Mouse (Mus musculus) intestine, embryonic 14.5 days (tissue): ENCODE measurements around the gene Irf8. TPM values are rescaled to one million over a fixed set of nuclear protein-coding genes. Genes with fewer than 3 reads are reported as not detected.

Experiments used
- ATAC-seq: fragments of 200-750 bp; cut with Nextera tagmentation; replicated peaks from 2 replicates; pipeline ENCODE4 v1.8.0; 2017; ENCODE audit warnings: low read depth, moderate number of reproducible peaks, moderate TSS enrichment, moderate library complexity; ENCODE audit not compliant: low FRiP score, low TSS enrichment
- DNase-seq: peaks from one replicate; pipeline ENCODE4 v3.0.0-alpha.2; 2018; ENCODE audit warnings: low spot score
- H3K27ac ChIP-seq: fragments of 300-500 bp; sonication (generic); 2 replicates; pipeline ENCODE4 v1.5.1; 2014; ENCODE audit warnings: low read depth, mild to moderate bottlenecking, control low read depth
- H3K27me3 ChIP-seq: fragments of 300-500 bp; sonication (generic); replicated peaks from 2 replicates; pipeline ENCODE4 v1.6.1; 2014; ENCODE audit warnings: low read length, control low read depth; ENCODE audit not compliant: control insufficient read depth, insufficient read depth
- H3K36me3 ChIP-seq: fragments of 300-500 bp; sonication (generic); 2 replicates; pipeline ENCODE4 v1.6.1; 2014; ENCODE audit warnings: low read length, control low read depth; ENCODE audit not compliant: control insufficient read depth, insufficient read depth
- H3K4me1 ChIP-seq: fragments of 300-500 bp; sonication (generic); replicated peaks from 2 replicates; pipeline ENCODE4 v1.6.1; 2014; ENCODE audit warnings: low read length, control low read depth, mixed read lengths; ENCODE audit not compliant: control insufficient read depth, insufficient read depth
- H3K4me2 ChIP-seq: fragments of 300-500 bp; sonication (generic); 2 replicates; pipeline ENCODE4 v1.6.1; 2014; ENCODE audit warnings: low read length
- H3K4me3 ChIP-seq: fragments of 300-500 bp; sonication (generic); 2 replicates; pipeline ENCODE4 v1.5.1; 2014; ENCODE audit warnings: low read depth, low read length, control low read depth, mixed read lengths
- H3K9ac ChIP-seq: fragments of 300-500 bp; sonication (generic); 2 replicates; pipeline ENCODE4 v1.6.1; 2014; ENCODE audit warnings: mild to moderate bottlenecking, low read length
- H3K9me3 ChIP-seq: fragments of 300-500 bp; sonication (generic); 2 replicates; pipeline ENCODE4 v1.6.1; 2016; ENCODE audit warnings: low read length, control low read depth; ENCODE audit not compliant: control insufficient read depth
- WGBS: fragments of 180-500 bp; shearing (Covaris S2); extraction: QIAGEN DNeasy Blood & Tissue Kit; methylation state at CpG from one replicate; pipeline ENCODE4 v1.1.7; 2014; 5-methylcytosine and 5-hydroxymethylcytosine counted together
- polyA plus RNA-seq: library from polyadenylated mRNA; unstranded; fragments of >200 nt; fragmentation: Nextera tagmentation; extraction: Ambion mirVana; gene quantifications from 2 replicates; pipeline ENCODE4 v1.2.1, GENCODE M21; 2014

Irf8 gene
- polyA plus RNA-seq, 1 experiment from 2014 or later: 32.2 TPM

DNA sequence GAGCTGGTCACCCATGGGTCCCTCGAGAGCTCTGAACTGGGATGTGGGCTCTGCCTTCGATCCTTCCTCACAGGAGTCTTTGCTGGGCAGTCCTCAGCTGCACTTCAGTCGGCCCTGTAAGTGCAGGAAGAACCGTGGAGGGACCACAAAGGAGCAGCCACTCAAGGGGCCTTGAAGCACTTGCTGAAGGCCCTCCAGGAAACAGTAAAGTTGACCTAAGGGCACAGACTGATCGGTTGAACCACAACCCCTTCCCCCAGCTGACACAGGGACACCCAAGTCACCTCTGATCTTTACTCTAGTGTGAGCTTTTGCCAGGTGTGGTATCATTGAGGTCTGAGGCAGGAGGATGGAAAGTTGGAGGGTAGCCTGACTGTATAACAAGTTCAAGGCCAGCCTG lies 10.1 kb upstream of the Irf8 start:
- Histone ChIP-seq H3K4me3 (no peak overlapping the region), H3K36me3 (no peaks in the 10 kb centered on the region), H3K9me3 (no peaks in the 10 kb centered on the region; the same call in 1 of the 2 replicates), H3K27ac (no peak overlapping the region), H3K4me1 (no peaks in the 10 kb centered on the region), H3K4me2 (no peak overlapping the region), H3K9ac (no peak overlapping the region), H3K27me3 (no peaks in the 10 kb centered on the region)
- ATAC-seq (no peak), DNase-seq (no peak)
- WGBS: 67% methylated on average over 5 of the region's 5 CpGs

DNA sequence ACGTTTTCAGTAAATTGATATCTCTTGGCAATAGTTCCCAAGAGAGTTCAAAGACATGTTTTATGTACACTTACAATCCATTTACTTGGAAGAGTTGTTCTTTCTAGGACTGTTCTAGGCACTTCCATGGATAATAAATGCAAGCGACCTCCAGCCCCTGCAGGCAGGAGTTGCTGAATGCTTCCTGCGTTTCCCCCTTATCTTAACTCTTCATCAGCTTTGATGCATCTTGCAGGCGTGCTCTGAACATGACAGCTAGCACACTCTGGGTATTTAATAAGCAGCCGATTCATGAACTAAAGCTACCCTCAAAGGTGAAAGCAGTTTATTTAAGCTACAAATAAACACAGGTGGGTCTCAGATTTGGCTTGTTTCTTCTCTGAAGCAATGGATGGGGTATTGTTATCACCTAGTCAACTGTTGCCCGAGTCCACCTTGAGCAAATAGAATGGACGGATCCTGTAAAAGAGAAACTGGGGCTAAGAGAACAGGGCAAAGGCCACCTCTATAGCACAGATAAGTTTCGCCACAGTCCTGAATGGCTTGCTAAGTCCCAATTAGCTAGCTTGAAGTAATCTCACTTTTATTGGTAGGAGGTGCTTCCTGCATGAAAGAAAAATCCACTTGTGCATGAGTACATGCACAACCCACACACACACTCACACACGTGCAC lies 7.5 kb upstream of the Irf8 start:
- 42% methylated on average over 9 of the region's 9 CpGs for WGBS
- Histone ChIP-seq H3K9me3 (no peaks in the 10 kb centered on the region), H3K27ac (peak overlapping the region; percentile 43), H3K9ac (no peak overlapping the region), H3K27me3 (0 out of 2 replicates have a peak, but pooled peaks cover 7% of the 10 kb centered on the region), H3K4me2 (no peak overlapping the region), H3K4me1 (0 out of 2 replicates have a peak, but pooled peaks cover 6% of the 10 kb centered on the region), H3K4me3 (no peak overlapping the region), H3K36me3 (no peaks in the 10 kb centered on the region)
- ATAC-seq: peak; percentile 64; the same call in 1 of the 2 replicates
- DNase-seq: no peak

DNA sequence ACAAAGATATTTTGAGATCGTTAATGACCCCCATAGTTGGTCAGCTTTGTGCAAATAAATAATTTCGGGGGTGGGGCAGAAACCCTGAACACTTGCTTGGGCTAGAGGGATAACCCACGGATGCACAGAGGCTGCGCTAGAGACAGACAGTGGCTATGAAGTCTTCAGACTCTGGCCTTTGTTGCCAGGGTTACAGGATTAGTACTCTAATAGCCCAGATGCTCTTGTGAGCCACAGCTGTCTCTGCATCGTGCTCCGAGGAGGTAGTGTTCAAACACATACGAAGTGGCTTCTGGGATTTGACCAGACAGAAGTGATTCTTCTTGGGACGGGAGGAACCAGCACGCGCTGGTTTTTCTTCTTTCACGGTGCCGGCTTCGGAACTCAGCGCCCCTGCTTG lies 4.6 kb upstream of the Irf8 start:
- H3K36me3 ChIP-seq: no peaks in the 10 kb centered on the region
- no peak for ATAC-seq
- H3K27ac ChIP-seq: no peak overlapping the region
- H3K4me3 ChIP-seq: no peak overlapping the region
- peaks cover 23% of the 10 kb centered on the region for H3K27me3 ChIP-seq
- H3K9me3 ChIP-seq: no peaks in the 10 kb centered on the region
- 0 out of 2 replicates have a peak, but pooled peaks cover 8% of the 10 kb centered on the region for H3K4me1 ChIP-seq
- no peak for DNase-seq
- no peak overlapping the region for H3K9ac ChIP-seq
- WGBS: 48% methylated on average over 14 of the region's 14 CpGs
- no peak overlapping the region for H3K4me2 ChIP-seq

DNA sequence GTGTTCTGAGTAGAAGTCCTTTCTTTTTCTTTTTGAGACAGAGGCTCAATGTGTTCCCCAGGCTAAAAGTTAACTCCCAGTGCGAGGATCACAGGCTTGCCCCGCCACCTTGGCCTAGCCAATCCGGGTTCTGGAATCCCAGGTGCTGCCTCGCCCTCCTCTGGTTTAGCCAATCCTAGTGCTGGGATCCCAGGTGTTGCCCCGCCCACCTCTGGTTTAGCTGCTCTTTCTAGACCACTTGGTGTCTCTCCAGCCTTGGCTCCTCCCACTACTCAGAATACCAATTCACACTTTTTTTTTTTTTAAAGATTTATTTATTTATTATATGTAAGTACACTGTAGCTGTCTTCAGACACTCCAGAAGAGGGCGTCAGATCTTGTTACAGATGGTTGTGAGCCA lies 4.1 kb upstream of the Irf8 start:
- ATAC-seq: no peak
- WGBS: 56% methylated on average over 5 of the region's 6 CpGs

DNA sequence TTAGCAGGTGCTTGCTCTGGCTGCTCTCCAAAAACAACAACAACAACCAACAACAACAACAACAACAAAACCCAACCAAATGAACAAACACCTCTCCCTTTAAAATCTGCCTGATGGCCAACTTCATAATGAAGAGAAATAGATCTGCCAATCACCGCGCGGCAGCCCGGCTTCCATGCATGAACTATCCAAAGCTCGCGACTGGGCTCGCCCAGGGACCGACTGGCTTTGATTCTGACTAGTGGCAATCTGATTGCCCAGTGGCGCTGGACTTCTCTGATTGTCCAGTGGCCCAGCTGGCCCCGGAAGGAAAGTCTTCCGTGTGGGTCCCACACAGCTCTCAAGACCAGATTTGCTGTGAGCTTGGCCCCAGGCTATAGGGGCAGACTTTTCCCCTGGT lies 328 bp downstream of the Irf8 start:
- H3K36me3 ChIP-seq: no peaks in the 10 kb centered on the region
- H3K4me1 ChIP-seq: 0 out of 2 replicates have a peak, but pooled peaks cover 7% of the 10 kb centered on the region
- no peak overlapping the region for H3K27ac ChIP-seq
- H3K27me3 ChIP-seq: peaks cover 27% of the 10 kb centered on the region
- DNase-seq: no peak
- peak; percentile 63 for ATAC-seq
- no peaks in the 10 kb centered on the region for H3K9me3 ChIP-seq
- peak overlapping the region; percentile 53 for H3K9ac ChIP-seq
- WGBS: 4% methylated on average over 11 of the region's 11 CpGs
- peak overlapping the region; percentile 94 for H3K4me2 ChIP-seq
- peak overlapping the region; percentile 53 for H3K4me3 ChIP-seq

More for the DNA sequence above, 4.1 kb upstream of the Irf8 start:
- Histone ChIP-seq H3K4me2 (no peak overlapping the region), H3K9me3 (no peaks in the 10 kb centered on the region), H3K36me3 (no peaks in the 10 kb centered on the region), H3K27me3 (peaks cover 23% of the 10 kb centered on the region), H3K9ac (no peak overlapping the region), H3K4me1 (0 out of 2 replicates have a peak, but pooled peaks cover 8% of the 10 kb centered on the region), H3K4me3 (no peak overlapping the region), H3K27ac (no peak overlapping the region)
- DNase-seq: no peak

DNA sequence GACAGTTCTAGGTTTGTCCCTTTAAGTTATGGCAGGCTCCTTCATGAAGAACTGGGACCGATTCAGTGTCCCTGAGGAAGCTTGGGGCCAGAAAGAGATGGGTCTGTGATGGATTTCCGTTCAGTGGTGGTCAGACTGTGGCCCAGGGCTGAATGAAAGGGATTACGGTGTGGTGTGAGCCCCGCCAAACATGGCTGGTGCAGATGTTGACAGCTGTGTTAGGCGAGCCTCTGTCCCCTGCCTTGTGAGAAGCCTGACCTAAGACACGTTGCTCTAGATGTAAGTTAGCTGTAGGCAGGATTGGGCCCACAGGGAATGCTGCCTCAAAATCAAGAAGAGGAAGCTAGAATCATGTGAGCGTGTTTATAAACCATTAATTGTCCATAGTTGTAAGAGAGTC lies 1.0 kb downstream of the Irf8 start:
- peak overlapping the region; percentile 94 for H3K4me2 ChIP-seq
- ATAC-seq (no peak), DNase-seq (no peak)
- H3K36me3 ChIP-seq: no peaks in the 10 kb centered on the region
- no peak overlapping the region for H3K9ac ChIP-seq
- H3K4me3 ChIP-seq: peak overlapping the region; percentile 53
- 0 out of 2 replicates have a peak, but pooled peaks cover 2% of the 10 kb centered on the region for H3K4me1 ChIP-seq
- no peaks in the 10 kb centered on the region for H3K9me3 ChIP-seq
- 60% methylated on average over 7 of the region's 7 CpGs for WGBS
- H3K27ac ChIP-seq: no peak overlapping the region
- peaks cover 27% of the 10 kb centered on the region for H3K27me3 ChIP-seq

DNA sequence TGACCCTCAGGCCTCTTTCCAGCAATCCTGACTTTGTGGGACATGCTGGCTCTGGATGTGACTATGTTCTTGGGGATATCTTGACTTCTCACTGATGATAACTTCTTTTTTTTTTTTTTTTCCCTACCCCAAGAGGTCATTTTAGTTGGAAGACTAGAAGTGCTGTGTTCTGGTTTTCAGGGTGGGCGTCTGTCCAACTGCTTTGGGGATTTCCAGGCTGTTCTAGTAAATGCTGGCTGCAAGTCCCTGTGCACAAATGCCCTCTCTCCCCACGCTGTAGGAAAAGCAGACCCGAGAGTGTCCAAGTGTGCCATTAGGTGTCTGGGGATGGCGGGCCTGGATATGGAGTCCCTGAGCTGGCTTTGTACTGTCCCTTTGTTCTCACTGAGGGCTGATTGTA lies 2.6 kb downstream of the Irf8 start:
- H3K36me3 ChIP-seq: no peaks in the 10 kb centered on the region
- H3K27me3 ChIP-seq: peaks cover 20% of the 10 kb centered on the region
- H3K4me1 ChIP-seq: peaks cover 15% of the 10 kb centered on the region
- no peak overlapping the region for H3K4me2 ChIP-seq
- DNase-seq (no peak), ATAC-seq (no peak)
- 83% methylated on average over 4 of the region's 4 CpGs for WGBS
- H3K27ac ChIP-seq: no peak overlapping the region
- no peak overlapping the region for H3K4me3 ChIP-seq
- H3K9me3 ChIP-seq: no peaks in the 10 kb centered on the region
- H3K9ac ChIP-seq: no peak overlapping the region

DNA sequence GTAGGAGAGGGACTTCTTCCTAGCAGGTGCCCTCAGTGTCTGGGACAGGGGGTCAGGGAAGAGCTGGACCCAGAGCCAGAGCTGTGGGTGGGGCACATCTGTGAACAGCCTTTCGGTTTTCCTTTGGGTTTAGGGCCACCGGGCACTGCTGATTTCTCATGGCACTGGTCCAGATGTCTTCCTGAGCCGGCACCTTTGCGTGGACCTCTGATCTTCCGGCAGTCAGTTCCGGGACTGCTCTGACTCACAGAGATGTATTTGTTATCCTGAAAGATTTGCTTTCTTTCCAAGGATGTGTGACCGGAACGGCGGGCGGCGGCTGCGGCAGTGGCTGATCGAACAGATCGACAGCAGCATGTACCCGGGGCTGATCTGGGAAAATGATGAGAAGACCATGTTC lies 3.4 kb downstream of the Irf8 start:
- WGBS: 84% methylated on average over 15 of the region's 15 CpGs
- ATAC-seq (no peak), DNase-seq (no peak)
- Histone ChIP-seq H3K9ac (no peak overlapping the region), H3K9me3 (no peaks in the 10 kb centered on the region), H3K27ac (no peak overlapping the region), H3K4me2 (no peak overlapping the region), H3K36me3 (no peaks in the 10 kb centered on the region), H3K4me3 (no peak overlapping the region), H3K4me1 (peaks cover 23% of the 10 kb centered on the region), H3K27me3 (peaks cover 18% of the 10 kb centered on the region)

DNA sequence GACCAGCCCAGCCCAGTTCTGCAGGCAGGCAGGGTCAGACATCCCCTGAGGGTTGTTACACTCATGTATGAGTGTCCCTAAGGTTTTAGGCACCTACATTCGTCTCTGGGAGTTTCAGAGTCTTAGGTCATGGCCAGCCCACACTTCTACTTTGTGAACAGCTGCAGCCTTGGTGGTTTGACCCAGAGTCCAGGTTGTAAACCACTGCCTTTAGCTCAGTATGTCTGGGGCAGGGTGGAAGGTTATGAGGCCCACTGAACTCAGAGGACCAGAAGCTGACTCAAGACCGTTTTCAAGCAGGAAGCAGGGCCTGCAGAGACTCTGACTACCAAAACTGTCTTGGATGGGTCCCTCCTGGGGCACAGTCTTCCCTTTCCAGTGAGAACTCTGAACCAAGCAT lies 4.4 kb downstream of the Irf8 start:
- WGBS: 60% methylated on average over 2 of the region's 2 CpGs
- peaks cover 29% of the 10 kb centered on the region for H3K4me1 ChIP-seq
- H3K4me2 ChIP-seq: no peak overlapping the region

More for the DNA sequence above, 4.4 kb downstream of the Irf8 start:
- ATAC-seq (no peak), DNase-seq (no peak)
- Histone ChIP-seq H3K4me3 (no peak overlapping the region), H3K9me3 (no peaks in the 10 kb centered on the region), H3K36me3 (no peaks in the 10 kb centered on the region), H3K27ac (no peak overlapping the region), H3K9ac (no peak overlapping the region), H3K27me3 (peaks cover 7% of the 10 kb centered on the region)
